Mouse (Mus musculus) liver, embryonic 14.5 days (tissue): ENCODE measurements around the gene Frmd5. TPM values are rescaled to one million over a fixed set of nuclear protein-coding genes. Genes with fewer than 3 reads are reported as not detected.

ENCODE experiments used
- ATAC-seq: fragments of 200-750 bp; cut with Nextera tagmentation; 2 replicates; pipeline ENCODE4 v1.8.0; 2017; ENCODE audit warnings: moderate number of reproducible peaks, mild to moderate bottlenecking, moderate library complexity; ENCODE audit not compliant: insufficient read depth
- DNase-seq, 3 experiments: peaks; one replicate each; pipeline ENCODE4 v3.0.0-alpha.2; 2012 to 2013; ENCODE audit warnings: low read depth in 3 of 3, low spot score in 3 of 3
- H3K27ac ChIP-seq: fragments of 300-500 bp; sonication (generic); 2 replicates; pipeline ENCODE4 v1.5.1; 2014; ENCODE audit warnings: moderate library complexity, mild to moderate bottlenecking, control low read depth, inconsistent platforms
- H3K27me3 ChIP-seq: fragments of 300-500 bp; sonication (generic); 2 replicates; pipeline ENCODE4 v1.6.1; 2014; ENCODE audit warnings: mild to moderate bottlenecking, low read length, moderate library complexity; ENCODE audit not compliant: control insufficient read depth, insufficient read depth
- H3K36me3 ChIP-seq: fragments of 300-500 bp; sonication (generic); replicated peaks from 2 replicates; pipeline ENCODE4 v1.6.1; 2014; ENCODE audit warnings: low read depth; ENCODE audit not compliant: control insufficient read depth, insufficient read depth
- H3K4me1 ChIP-seq, 2 experiments: fragments of 200-500 bp in 1 of 2; fragments of 300-500 bp in 1 of 2; sonication (generic) in 1 of 2; replicated peaks; 2 replicates each; pipeline ENCODE4 v1.6.1; 2012 to 2014; ENCODE audit warnings: antibody characterized with exemption in 1 of 2, inconsistent platforms in 1 of 2, low read length in 1 of 2; ENCODE audit not compliant: control insufficient read depth in 2 of 2, insufficient read depth in 2 of 2
- H3K4me2 ChIP-seq: fragments of 300-500 bp; sonication (generic); 2 replicates; pipeline ENCODE4 v1.6.1; 2014; ENCODE audit warnings: low read depth, mild to moderate bottlenecking, control low read depth, moderate library complexity
- H3K4me3 ChIP-seq, 2 experiments: fragments of 200-500 bp in 1 of 2; fragments of 300-500 bp in 1 of 2; sonication (generic) in 1 of 2; 2 replicates each; pipeline ENCODE4 v1.5.1; 2012 to 2014; ENCODE audit warnings: low read depth in 2 of 2, low read length in 2 of 2, mild to moderate bottlenecking in 2 of 2, control low read depth in 1 of 2, inconsistent platforms in 1 of 2, moderate library complexity in 1 of 2; ENCODE audit not compliant: insufficient read depth in 1 of 2
- H3K9ac ChIP-seq: fragments of 300-500 bp; sonication (generic); replicated peaks from 2 replicates; pipeline ENCODE4 v1.6.1; 2014; ENCODE audit warnings: mild to moderate bottlenecking, control low read depth, moderate library complexity
- H3K9me3 ChIP-seq: fragments of 300-500 bp; sonication (generic); 2 replicates; pipeline ENCODE4 v1.6.1; 2016; ENCODE audit warnings: low read length, mixed read lengths; ENCODE audit not compliant: control insufficient read depth
- CTCF ChIP-seq: IDR thresholded peaks from 2 replicates; pipeline ENCODE4 v1.5.1; 2016; ENCODE audit warnings: antibody characterized with exemption, low read depth, control low read depth
- EP300 ChIP-seq: IDR thresholded peaks from 2 replicates; pipeline ENCODE4 v1.6.1; 2016; ENCODE audit warnings: antibody characterized with exemption, low read depth
- WGBS: fragments of 180-500 bp; shearing (Covaris S2); extraction: QIAGEN DNeasy Blood & Tissue Kit; methylation state at CpG from one replicate; pipeline ENCODE4 v1.1.7; 2014; ENCODE audit not compliant: insufficient replicate concordance; 5-methylcytosine and 5-hydroxymethylcytosine counted together
- polyA plus RNA-seq, 2 experiments: library from polyadenylated mRNA; depleted of rRNA in 1 of 2; stranded (reverse) in 1 of 2; unstranded in 1 of 2; fragments of >200 nt; fragmentation: Nextera tagmentation in 1 of 2; extraction: Ambion mirVana in 1 of 2; gene quantifications; 2 replicates each; pipeline versions ENCODE4 v1.2.1 to v1.2.3; 2012 to 2014

Frmd5 gene
- polyA plus RNA-seq, 2 experiments: 0.06 to 0.12 TPM

GRCm38 (mm10) chr2:121795995-121796394 is 10.9 kb downstream of the Frmd5 start:
- no peaks in the 10 kb centered on the region for H3K9me3 ChIP-seq
- no peaks in the 10 kb centered on the region for H3K36me3 ChIP-seq
- H3K27ac ChIP-seq: no peak overlapping the region
- DNase-seq (no peak), ATAC-seq (no peak)
- WGBS: 73% methylated on average over 6 of the region's 6 CpGs
- H3K4me1 ChIP-seq: no peaks in the 10 kb centered on the region
- no peak overlapping the region for H3K4me2 ChIP-seq
- no peaks in the 10 kb centered on the region for H3K27me3 ChIP-seq
- no peak overlapping the region for H3K4me3 ChIP-seq
- H3K9ac ChIP-seq: no peak overlapping the region
- TF ChIP-seq EP300 (no peak), CTCF (no peak)

- Histone ChIP-seq H3K4me3 (no peak overlapping the region), H3K9me3 (no peaks in the 10 kb centered on the region), H3K4me1 (no peaks in the 10 kb centered on the region; a peak in 1 of 4 replicates), H3K27me3 (no peaks in the 10 kb centered on the region), H3K4me2 (no peak overlapping the region), H3K36me3 (no peaks in the 10 kb centered on the region), H3K27ac (no peak overlapping the region), H3K9ac (no peak overlapping the region)
- ATAC-seq (no peak), DNase-seq (no peak)
- TF ChIP-seq EP300: no peak
- TF ChIP-seq CTCF: peak; percentile 9; the same call in 1 of the 2 replicates
Measured at GRCm38 (mm10) chr2:121789777-121790176, 17.1 kb downstream of the Frmd5 start.

DNA sequence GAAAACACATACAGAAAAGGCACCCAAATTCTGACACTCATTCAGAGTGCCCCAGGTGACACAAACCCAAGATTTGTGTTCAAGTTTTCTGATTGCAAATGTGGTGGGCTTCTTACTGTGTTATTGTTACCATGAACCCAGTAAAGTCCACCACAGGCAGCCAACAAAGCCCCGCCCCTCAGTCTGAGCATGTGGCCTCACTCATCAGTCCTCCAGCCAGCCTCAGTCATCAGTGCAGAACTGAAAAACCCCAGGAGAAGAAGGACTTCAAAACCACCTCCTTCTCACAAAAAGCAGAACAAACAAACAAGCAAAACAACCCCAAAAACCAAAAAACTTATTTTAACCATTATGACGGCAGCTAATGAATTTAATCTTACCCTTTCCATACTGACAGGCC is 18.5 kb downstream of the Frmd5 start:
- no peaks in the 10 kb centered on the region; a peak in 1 of 4 replicates for H3K4me1 ChIP-seq
- H3K27me3 ChIP-seq: no peaks in the 10 kb centered on the region
- no peak overlapping the region for H3K4me3 ChIP-seq
- DNase-seq: no peak
- 74% methylated on average over 2 of the region's 2 CpGs for WGBS
- H3K27ac ChIP-seq: no peak overlapping the region
- no peak overlapping the region for H3K4me2 ChIP-seq
- H3K36me3 ChIP-seq: no peaks in the 10 kb centered on the region
- H3K9me3 ChIP-seq: no peaks in the 10 kb centered on the region
- ATAC-seq: no peak
- no peak overlapping the region for H3K9ac ChIP-seq
- TF ChIP-seq CTCF (no peak), EP300 (no peak)

DNA sequence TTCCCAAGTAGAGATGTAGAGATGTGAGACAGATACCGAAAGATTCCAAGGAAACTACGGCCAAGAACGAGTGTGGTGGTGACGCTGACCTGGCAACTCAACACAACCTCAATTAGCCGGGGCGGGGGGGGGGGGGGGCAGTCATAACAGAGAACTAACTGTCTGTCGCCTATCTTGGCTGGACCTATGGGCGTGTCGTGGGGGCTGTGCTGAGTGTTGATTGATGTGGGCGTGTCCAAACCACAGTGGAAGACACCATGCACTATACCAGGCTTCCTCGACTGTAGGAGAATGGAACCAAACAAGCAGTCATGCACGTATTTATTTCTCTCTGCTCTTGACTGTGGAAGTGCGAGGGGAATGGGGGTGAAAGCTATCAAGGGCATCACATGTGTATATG is 19.1 kb downstream of the Frmd5 start:
- Histone ChIP-seq H3K9ac (no peak overlapping the region), H3K27ac (no peak overlapping the region), H3K36me3 (no peaks in the 10 kb centered on the region), H3K4me3 (no peak overlapping the region), H3K9me3 (no peaks in the 10 kb centered on the region), H3K4me1 (no peaks in the 10 kb centered on the region; a peak in 1 of 4 replicates), H3K4me2 (no peak overlapping the region; the same call in 1 of the 2 replicates), H3K27me3 (no peaks in the 10 kb centered on the region)
- 22% methylated on average over 13 of the region's 13 CpGs for WGBS
- DNase-seq: peak in 1 of 3 experiments; percentile 31
- TF ChIP-seq EP300: no peak
- no peak for TF ChIP-seq CTCF
- peak; percentile 63; the same call in 1 of the 2 replicates for ATAC-seq

- Histone ChIP-seq H3K36me3 (no peaks in the 10 kb centered on the region), H3K27ac (no peak overlapping the region), H3K27me3 (no peaks in the 10 kb centered on the region), H3K9me3 (no peaks in the 10 kb centered on the region), H3K4me2 (no peak overlapping the region; the same call in 1 of the 2 replicates), H3K4me1 (no peaks in the 10 kb centered on the region; a peak in 1 of 4 replicates), H3K9ac (no peak overlapping the region), H3K4me3 (no peak overlapping the region)
- WGBS: 23% methylated on average over 7 of the region's 7 CpGs
- no peak for ATAC-seq
- TF ChIP-seq EP300: no peak
- no peak for TF ChIP-seq CTCF
- DNase-seq: no peak
Measured at GRCm38 (mm10) chr2:121787271-121787670, 19.6 kb downstream of the Frmd5 start.
